ENCODE assay signal across 8 mouse cellular contexts in genomic region chr2:131171401-131172104, GRCm38 (mm10). TPM values are rescaled to one million over a fixed set of nuclear protein-coding genes. Genes with fewer than 3 reads are reported as not detected.
A peak's percentile ranks its signal among the peaks of the same experiment; 100 is the strongest.
DNase-seq lines count a peak whose midpoint lies in the region; ATAC-seq and TF ChIP-seq lines count a peak whose summit lies in the region.

No protein-coding gene starts in this region.

- DNase-seq in embryo, embryonic 10 days (ENCODE audit: low spot score): peak; percentile 25
- no peak for DNase-seq in embryo, embryonic 11 days
- DNase-seq in heart, postnatal 4 days: peak; percentile 71
- DNase-seq in layer of hippocampus, adult 2 months (ENCODE audit: low spot score in 2 of 2): peak; percentile 80 to 81
- DNase-seq in lung, embryonic 14.5 days: peak; percentile 40
- peak; percentile 78 for DNase-seq in ovary, postnatal 36 days (ENCODE audit: low spot score)
- DNase-seq in urinary bladder, postnatal 14 days (ENCODE audit: low spot score): peak; percentile 83

- peaks cover 32% of the 10 kb centered on the region for H3K4me1 ChIP-seq in forebrain, embryonic 13.5 days
- H3K4me1 ChIP-seq in lung, embryonic 14.5 days (ENCODE audit: insufficient read depth): peaks cover 1% of the 10 kb centered on the region

- peak overlapping the region; percentile 39; the same call in 1 of the 2 replicates for H3K9ac ChIP-seq in forebrain, embryonic 13.5 days
- no peak overlapping the region; the same call in 1 of the 2 replicates for H3K9ac ChIP-seq in lung, embryonic 14.5 days

- ATAC-seq in forebrain, embryonic 13.5 days: no peak
- no peak for ATAC-seq in lung, embryonic 14.5 days (ENCODE audit: insufficient read depth)

- H3K36me3 ChIP-seq in forebrain, embryonic 13.5 days (ENCODE audit: poor library complexity, severe bottlenecking): peaks cover 15% of the 10 kb centered on the region
- H3K36me3 ChIP-seq in lung, embryonic 14.5 days (ENCODE audit: insufficient read depth): peaks cover 6% of the 10 kb centered on the region; the same call in 1 of the 2 replicates

- peak overlapping the region; percentile 24; the same call in 1 of the 2 replicates for H3K4me2 ChIP-seq in forebrain, embryonic 13.5 days
- H3K4me2 ChIP-seq in lung, embryonic 14.5 days: peak overlapping the region; percentile 50

- peaks cover 35% of the 10 kb centered on the region for H3K27me3 ChIP-seq in forebrain, embryonic 13.5 days
- H3K27me3 ChIP-seq in lung, embryonic 14.5 days (ENCODE audit: insufficient read depth, low read length): peaks cover 30% of the 10 kb centered on the region

- 7% methylated on average over 43 of the region's 43 CpGs for WGBS in forebrain, embryonic 13.5 days
- WGBS in lung, embryonic 14.5 days: 9% methylated on average over 43 of the region's 43 CpGs

- H3K27ac ChIP-seq in forebrain, embryonic 13.5 days: no peak overlapping the region
- H3K27ac ChIP-seq in layer of hippocampus, adult 2 months: peak overlapping the region; percentile 82
- H3K27ac ChIP-seq in lung, embryonic 14.5 days (ENCODE audit: low read depth): no peak overlapping the region

- H3K4me3 ChIP-seq in forebrain, embryonic 13.5 days: no peak overlapping the region
- H3K4me3 ChIP-seq in layer of hippocampus, adult 2 months: peak overlapping the region; percentile 53
- H3K4me3 ChIP-seq in lung, embryonic 14.5 days (ENCODE audit: low read depth, low read length): peak overlapping the region; percentile 20

- H3K9me3 ChIP-seq in forebrain, embryonic 13.5 days (replicated peaks): no peaks in the 10 kb centered on the region
- no peaks in the 10 kb centered on the region for H3K9me3 ChIP-seq in lung, embryonic 14.5 days (ENCODE audit: low read depth, low read length)

- peak; percentile 67 for TF ChIP-seq CTCF in layer of hippocampus, adult 2 months (conservative IDR thresholded peaks at IDR 0.05)
- TF ChIP-seq CTCF in lung, embryonic 14.5 days (IDR thresholded peaks at IDR 0.05; ENCODE audit: low read depth): peak; percentile 37; the same call in 1 of the 2 replicates

RNA-seq across cellular contexts. Expression of gene Cenpb, which starts 8.3 kb away (rescaled TPM):
- 14.8 and 15.3 TPM in 2 replicates for polyA plus RNA-seq in forebrain, embryonic 13.5 days (2015; fragmentation: Nextera tagmentation; extraction: Ambion mirVana)
- 10 to 100 TPM; 76.5 to 78.4 TPM for total RNA-seq in heart, postnatal 4 days (2021)
- total RNA-seq in layer of hippocampus, adult 2 months (2021): 10 to 100 TPM; 72.3 to 78.8 TPM
- polyA plus RNA-seq in lung, embryonic 14.5 days (2014; fragmentation: Nextera tagmentation; extraction: Ambion mirVana): 9.3 and 9.7 TPM in 2 replicates

RNA-seq across cellular contexts. Expression of gene 1700037H04Rik, which starts 11.7 kb away (rescaled TPM):
- 97.1 and 99.3 TPM in 2 replicates for polyA plus RNA-seq in forebrain, embryonic 13.5 days (2015; fragmentation: Nextera tagmentation; extraction: Ambion mirVana)
- total RNA-seq in heart, postnatal 4 days (2021): 10 to 100 TPM; 23.4 to 26.0 TPM
- total RNA-seq in layer of hippocampus, adult 2 months (2021): 10 to 100 TPM; 46.0 to 46.7 TPM
- polyA plus RNA-seq in lung, embryonic 14.5 days (2014; fragmentation: Nextera tagmentation; extraction: Ambion mirVana): 70.6 and 76.1 TPM in 2 replicates

RNA-seq across cellular contexts. Expression of gene Cdc25b, which starts 15.2 kb away (rescaled TPM):
- 52.0 and 59.7 TPM in 2 replicates for polyA plus RNA-seq in forebrain, embryonic 13.5 days (2015; fragmentation: Nextera tagmentation; extraction: Ambion mirVana)
- 10 to 100 TPM; 23.5 to 34.1 TPM for total RNA-seq in heart, postnatal 4 days (2021)
- total RNA-seq in layer of hippocampus, adult 2 months (2021): 10 to 100 TPM; 23.4 to 25.5 TPM
- 54.6 and 59.6 TPM in 2 replicates for polyA plus RNA-seq in lung, embryonic 14.5 days (2014; fragmentation: Nextera tagmentation; extraction: Ambion mirVana)

RNA-seq across cellular contexts. Expression of gene Spef1, which starts 15.5 kb away (rescaled TPM):
- 12.5 and 12.6 TPM in 2 replicates for polyA plus RNA-seq in forebrain, embryonic 13.5 days (2015; fragmentation: Nextera tagmentation; extraction: Ambion mirVana)
- total RNA-seq in heart, postnatal 4 days (2021): 1 to 10 TPM; 6.3 to 7.2 TPM
- 1 to 10 TPM; 8.5 to 8.9 TPM for total RNA-seq in layer of hippocampus, adult 2 months (2021)
- 4.4 and 5.7 TPM in 2 replicates for polyA plus RNA-seq in lung, embryonic 14.5 days (2014; fragmentation: Nextera tagmentation; extraction: Ambion mirVana)

RNA-seq across cellular contexts. Expression of gene Ap5s1, which starts 35.3 kb away (rescaled TPM):
- polyA plus RNA-seq in forebrain, embryonic 13.5 days (2015; fragmentation: Nextera tagmentation; extraction: Ambion mirVana): 31.3 and 32.4 TPM in 2 replicates
- total RNA-seq in heart, postnatal 4 days (2021): 10 to 100 TPM; 32.6 to 42.4 TPM
- total RNA-seq in layer of hippocampus, adult 2 months (2021): 10 to 100 TPM; 20.9 to 26.0 TPM
- 24.5 and 25.5 TPM in 2 replicates for polyA plus RNA-seq in lung, embryonic 14.5 days (2014; fragmentation: Nextera tagmentation; extraction: Ambion mirVana)
